Mouse (Mus musculus): ENCODE measurements around the gene Csf2rb2.

DNA sequence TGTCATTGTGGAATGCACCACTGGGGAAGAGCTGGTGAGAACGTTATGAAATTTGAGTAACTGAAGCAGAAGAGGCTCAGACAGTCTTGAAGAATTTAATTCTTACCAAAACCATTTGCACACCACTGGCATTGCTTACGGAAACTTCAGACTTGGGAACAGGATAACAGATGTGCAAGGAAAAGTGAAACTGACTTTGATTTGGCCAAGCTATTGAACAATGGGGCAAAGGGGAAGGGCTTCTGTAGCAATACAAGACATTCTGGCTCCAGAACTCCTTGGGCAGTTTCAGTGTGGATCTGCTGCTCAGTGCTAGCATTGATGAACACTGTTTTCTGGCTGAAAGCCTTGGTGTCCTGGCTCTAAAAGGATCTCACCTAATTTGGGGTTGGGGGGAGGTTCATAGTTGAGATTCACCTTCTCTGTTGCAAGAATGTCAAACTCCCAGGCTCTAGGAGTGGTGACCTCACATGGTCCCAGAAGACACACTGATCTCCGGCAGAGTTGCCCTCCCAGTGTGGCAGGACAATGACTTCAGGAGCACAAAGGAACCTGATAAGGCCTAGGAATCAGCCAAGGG lies 46.2 kb upstream of the Csf2rb2 start:
- TF ChIP-seq POLR2A (IDR thresholded peaks at IDR 0.05; ENCODE audit: control insufficient read depth, extremely low read depth, insufficient read depth, low read length, poor library complexity) (no peak), CTCF (IDR thresholded peaks at IDR 0.05; ENCODE audit: borderline replicate concordance, control insufficient read depth, extremely low read depth, insufficient read depth, low read length, poor library complexity) (no peak)
